Mouse (Mus musculus): ENCODE data around the gene Ptprs. TPM values are rescaled to one million over a fixed set of nuclear protein-coding genes. Genes with fewer than 3 reads are reported as not detected.

Ptprs gene
- polyA plus RNA-seq, 1 experiment from 2014 or later = 83.2 TPM

- Histone ChIP-seq H3K27me3 (ENCODE audit: low read depth, poor library complexity, severe bottlenecking) (peaks cover 53% of the 10 kb centered on the region), H3K4me1 (peaks cover 86% of the 10 kb centered on the region), H3K4me3 (peak overlapping the region; percentile 49), H3K36me3 (peaks cover 15% of the 10 kb centered on the region), H3K27ac (0 out of 2 replicates have a peak overlapping the region, but pooled peaks have one; percentile 63), H3K9me3 (replicated peaks) (no peaks in the 10 kb centered on the region)
- no peak for DNase-seq (ENCODE audit: low spot score)
- WGBS = 5% methylated on average over 10 of the region's 10 CpGs
These were observed 5.7 kb downstream of the Ptprs start for GRCm38 (mm10) chr17:56470571-56470970.

- Histone ChIP-seq H3K4me1 (peaks cover 86% of the 10 kb centered on the region), H3K27me3 (ENCODE audit: low read depth, poor library complexity, severe bottlenecking) (peaks cover 47% of the 10 kb centered on the region), H3K4me3 (peak overlapping the region; percentile 49), H3K27ac (peak overlapping the region; percentile 63), H3K9me3 (replicated peaks) (no peaks in the 10 kb centered on the region), H3K36me3 (peaks cover 19% of the 10 kb centered on the region)
- peak; percentile 70 for DNase-seq (ENCODE audit: low spot score)
- 2% methylated on average over 26 of the region's 26 CpGs for WGBS
These were observed 6.3 kb downstream of the Ptprs start for GRCm38 (mm10) chr17:56470001-56470436.

- Histone ChIP-seq H3K4me3 (peak overlapping the region; percentile 49), H3K27me3 (ENCODE audit: low read depth, poor library complexity, severe bottlenecking) (peaks cover 40% of the 10 kb centered on the region), H3K36me3 (peaks cover 19% of the 10 kb centered on the region), H3K27ac (peak overlapping the region; percentile 63), H3K9me3 (replicated peaks) (no peaks in the 10 kb centered on the region), H3K4me1 (peaks cover 81% of the 10 kb centered on the region)
- WGBS = 10% methylated on average over 8 of the region's 8 CpGs
- DNase-seq (ENCODE audit: low spot score) = no peak
These were observed 7.0 kb downstream of the Ptprs start for GRCm38 (mm10) chr17:56469275-56469674.

GRCm38 (mm10) chr17:56468870-56469269 lies 7.4 kb downstream of the Ptprs start:
- Histone ChIP-seq H3K9me3 (replicated peaks) (no peaks in the 10 kb centered on the region), H3K27ac (peak overlapping the region; percentile 63), H3K4me1 (peaks cover 81% of the 10 kb centered on the region), H3K36me3 (peaks cover 19% of the 10 kb centered on the region), H3K4me3 (peak overlapping the region; percentile 49), H3K27me3 (ENCODE audit: low read depth, poor library complexity, severe bottlenecking) (peaks cover 36% of the 10 kb centered on the region)
- no peak for DNase-seq (ENCODE audit: low spot score)
- 41% methylated on average over 7 of the region's 7 CpGs for WGBS

- 93% methylated on average over 9 of the region's 9 CpGs for WGBS
- peaks cover 31% of the 10 kb centered on the region for H3K27me3 ChIP-seq (ENCODE audit: low read depth, poor library complexity, severe bottlenecking)
- H3K27ac ChIP-seq = peak overlapping the region; percentile 50
- no peak overlapping the region for H3K4me3 ChIP-seq
- H3K4me1 ChIP-seq = peaks cover 81% of the 10 kb centered on the region
- peaks cover 19% of the 10 kb centered on the region for H3K36me3 ChIP-seq
- no peak for DNase-seq (ENCODE audit: low spot score)
- H3K9me3 ChIP-seq (replicated peaks) = no peaks in the 10 kb centered on the region
These were observed 7.9 kb downstream of the Ptprs start for GRCm38 (mm10) chr17:56468380-56468779.

GRCm38 (mm10) chr17:56467456-56467884 lies 8.8 kb downstream of the Ptprs start:
- peaks cover 22% of the 10 kb centered on the region for H3K27me3 ChIP-seq (ENCODE audit: low read depth, poor library complexity, severe bottlenecking)
- peaks cover 19% of the 10 kb centered on the region for H3K36me3 ChIP-seq
- WGBS = 84% methylated on average over 7 of the region's 7 CpGs
- no peaks in the 10 kb centered on the region for H3K9me3 ChIP-seq (replicated peaks)
- peaks cover 79% of the 10 kb centered on the region for H3K4me1 ChIP-seq
- H3K27ac ChIP-seq = peak overlapping the region; percentile 50
- 0 out of 2 replicates have a peak overlapping the region, but pooled peaks have one; percentile 4 for H3K4me3 ChIP-seq
- no peak for DNase-seq (ENCODE audit: low spot score)

GRCm38 (mm10) chr17:56466747-56467146 lies 9.5 kb downstream of the Ptprs start:
- H3K27me3 ChIP-seq (ENCODE audit: low read depth, poor library complexity, severe bottlenecking) = peaks cover 15% of the 10 kb centered on the region
- no peaks in the 10 kb centered on the region for H3K9me3 ChIP-seq (replicated peaks)
- peaks cover 19% of the 10 kb centered on the region for H3K36me3 ChIP-seq
- H3K4me1 ChIP-seq = peaks cover 72% of the 10 kb centered on the region
- WGBS = 78% methylated on average over 6 of the region's 6 CpGs
- no peak for DNase-seq (ENCODE audit: low spot score)
- H3K27ac ChIP-seq = no peak overlapping the region
- no peak overlapping the region for H3K4me3 ChIP-seq

GRCm38 (mm10) chr17:56464817-56465216 lies 11.5 kb downstream of the Ptprs start:
- peak overlapping the region; percentile 38; the same call in 1 of the 2 replicates for H3K27ac ChIP-seq
- H3K27me3 ChIP-seq (ENCODE audit: low read depth, poor library complexity, severe bottlenecking) = no peaks in the 10 kb centered on the region
- peaks cover 16% of the 10 kb centered on the region for H3K36me3 ChIP-seq
- H3K9me3 ChIP-seq (replicated peaks) = no peaks in the 10 kb centered on the region
- WGBS = 90% methylated on average over 7 of the region's 7 CpGs
- no peak for DNase-seq (ENCODE audit: low spot score)
- H3K4me3 ChIP-seq = no peak overlapping the region
- peaks cover 73% of the 10 kb centered on the region for H3K4me1 ChIP-seq

- H3K27me3 ChIP-seq (ENCODE audit: low read depth, poor library complexity, severe bottlenecking) = no peaks in the 10 kb centered on the region
- H3K27ac ChIP-seq = peak overlapping the region; percentile 38; the same call in 1 of the 2 replicates
- peaks cover 73% of the 10 kb centered on the region for H3K4me1 ChIP-seq
These were observed 11.9 kb downstream of the Ptprs start for GRCm38 (mm10) chr17:56464345-56464744.

GRCm38 (mm10) chr17:56463500-56463899 lies 12.8 kb downstream of the Ptprs start:
- Histone ChIP-seq H3K9me3 (replicated peaks) (no peaks in the 10 kb centered on the region), H3K4me3 (peak overlapping the region; percentile 74), H3K27ac (peak overlapping the region; percentile 94), H3K36me3 (peaks cover 21% of the 10 kb centered on the region), H3K27me3 (ENCODE audit: low read depth, poor library complexity, severe bottlenecking) (no peaks in the 10 kb centered on the region), H3K4me1 (peaks cover 72% of the 10 kb centered on the region)
- peak; percentile 52 for DNase-seq (ENCODE audit: low spot score)
- 7% methylated on average over 1 of the region's 1 CpGs for WGBS

More at GRCm38 (mm10) chr17:56464345-56464744, 11.9 kb downstream of the Ptprs start:
- Histone ChIP-seq H3K36me3 (peaks cover 20% of the 10 kb centered on the region), H3K4me3 (no peak overlapping the region), H3K9me3 (replicated peaks) (no peaks in the 10 kb centered on the region)
- WGBS = 93% methylated on average over 2 of the region's 2 CpGs
- DNase-seq (ENCODE audit: low spot score) = no peak

GRCm38 (mm10) chr17:56462835-56463455 lies 13.3 kb downstream of the Ptprs start:
- Histone ChIP-seq H3K4me3 (peak overlapping the region; percentile 74), H3K36me3 (peaks cover 22% of the 10 kb centered on the region), H3K27ac (peak overlapping the region; percentile 94), H3K9me3 (replicated peaks) (no peaks in the 10 kb centered on the region), H3K27me3 (ENCODE audit: low read depth, poor library complexity, severe bottlenecking) (no peaks in the 10 kb centered on the region), H3K4me1 (peaks cover 70% of the 10 kb centered on the region)
- WGBS = 1% methylated on average over 17 of the region's 17 CpGs
- no peak for DNase-seq (ENCODE audit: low spot score)

- under 1% methylated on average over 77 of the region's 77 CpGs for WGBS
- H3K9me3 ChIP-seq (replicated peaks) = no peaks in the 10 kb centered on the region
- H3K4me3 ChIP-seq = peak overlapping the region; percentile 74
- peak; percentile 98 for DNase-seq (ENCODE audit: low spot score)
- H3K27ac ChIP-seq = peak overlapping the region; percentile 94
- no peaks in the 10 kb centered on the region for H3K27me3 ChIP-seq (ENCODE audit: low read depth, poor library complexity, severe bottlenecking)
- peaks cover 31% of the 10 kb centered on the region for H3K36me3 ChIP-seq
- H3K4me1 ChIP-seq = peaks cover 61% of the 10 kb centered on the region
These were observed 14.2 kb downstream of the Ptprs start for GRCm38 (mm10) chr17:56461771-56462743.

Data from limb, embryonic 10.5 days (tissue).